Mouse (Mus musculus) CD4-positive naive resting alpha-beta T cell, adult 57 days (primary cell): ENCODE results near the gene Ddx17. TPM values are rescaled to one million over a fixed set of nuclear protein-coding genes. Genes with fewer than 3 reads are reported as not detected.

Experiments used
- total RNA-seq: library from RNA; stranded (reverse); gene quantifications from one replicate; pipeline ENCODE4 v1.2.4, GENCODE M21; 2023

The Ddx17 gene
- 302 TPM for total RNA-seq

DNA sequence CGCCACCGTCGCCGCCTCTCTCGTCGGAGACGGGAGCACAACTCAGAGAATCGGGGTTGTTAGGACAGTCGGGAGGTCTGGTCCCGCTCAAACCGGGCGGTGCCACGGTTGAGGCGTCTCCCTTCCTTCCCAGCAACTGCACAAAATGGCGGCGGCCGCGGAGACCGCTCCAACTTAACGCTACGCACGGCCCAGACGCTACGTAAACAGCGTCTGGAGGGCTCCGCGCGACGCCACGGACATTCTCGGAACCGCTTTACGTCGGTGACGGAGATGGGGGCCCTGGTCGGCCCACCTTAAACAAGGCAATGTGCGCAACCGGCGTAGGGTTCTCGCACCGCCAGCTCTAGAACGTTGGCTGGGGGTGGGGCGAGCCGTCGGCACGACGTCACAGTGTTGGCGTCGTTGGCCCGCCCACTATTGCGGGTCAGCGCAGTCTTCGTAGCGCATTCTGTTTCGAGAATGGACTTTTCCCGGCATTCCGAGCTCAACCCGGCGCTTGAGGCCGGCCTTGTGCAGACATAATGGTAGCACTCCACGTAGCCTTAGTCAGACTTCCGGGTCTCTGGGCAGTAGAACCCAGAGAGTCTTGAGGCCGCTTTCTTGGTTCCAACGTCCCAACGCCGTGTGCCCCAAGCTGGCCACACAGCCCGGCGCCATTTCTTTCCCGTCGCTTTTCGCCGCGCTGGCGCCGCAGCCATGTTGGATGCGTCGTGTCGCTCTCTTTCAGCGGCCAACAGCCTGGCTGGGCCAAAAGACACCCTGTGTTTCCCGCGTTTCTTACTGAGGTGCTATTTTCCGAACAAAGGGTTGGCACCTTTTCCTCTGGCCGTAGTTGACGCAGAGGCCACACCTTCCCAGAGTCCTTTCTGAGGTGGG, at the start of gene Ddx17:
Gene Ddx17, minus strand, starts transcription at position 332 of the 879 bp plus-strand sequence.

DNA sequence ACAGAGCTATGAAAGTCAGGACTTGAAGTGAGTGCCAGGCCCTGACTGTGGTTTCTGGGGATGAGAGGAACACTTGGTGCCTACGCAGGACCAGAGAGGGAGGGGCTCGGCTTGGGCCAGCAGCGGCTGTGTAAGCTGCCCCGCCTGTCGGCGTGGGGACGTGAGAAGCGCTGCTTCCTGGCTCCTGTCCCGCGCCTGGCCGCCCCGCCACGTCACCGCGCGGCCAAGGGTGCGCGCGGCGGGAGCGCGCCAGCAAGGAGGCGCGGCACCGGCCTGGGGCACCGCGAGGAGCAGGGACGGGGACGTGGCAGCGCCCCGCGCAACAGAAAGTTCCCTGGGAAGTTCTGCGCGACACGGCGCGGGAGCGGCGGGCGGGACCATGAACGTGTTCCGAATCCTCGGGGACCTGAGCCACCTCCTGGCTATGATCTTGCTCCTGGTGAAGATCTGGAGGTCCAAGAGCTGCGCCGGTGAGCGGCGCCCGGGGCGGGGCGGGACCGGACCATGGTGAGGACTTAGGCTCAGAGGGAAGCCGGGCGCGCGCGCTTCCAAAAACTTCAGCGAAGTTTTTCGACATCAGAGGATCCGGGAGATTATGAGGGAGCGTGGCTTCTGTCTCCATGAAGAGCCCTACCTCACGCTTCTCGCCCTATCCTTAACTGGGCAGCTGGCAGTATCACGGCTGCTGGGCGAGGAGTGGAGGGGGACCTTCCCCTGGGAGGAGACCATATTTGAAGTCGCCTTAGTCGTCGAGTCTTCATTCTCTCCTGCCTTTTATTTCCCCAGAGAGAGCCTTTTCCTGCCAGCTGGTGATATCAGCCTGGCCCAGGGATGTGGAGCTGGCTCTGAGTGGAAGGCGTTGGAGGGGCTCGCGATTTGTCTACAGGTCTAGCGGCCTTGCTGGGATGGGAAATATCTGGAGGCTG, 30.1 kb downstream of the Ddx17 start, which contains the start of gene Kdelr3:
Gene Kdelr3, plus strand, starts transcription at position 241 of the 926 bp plus-strand sequence.

DNA sequence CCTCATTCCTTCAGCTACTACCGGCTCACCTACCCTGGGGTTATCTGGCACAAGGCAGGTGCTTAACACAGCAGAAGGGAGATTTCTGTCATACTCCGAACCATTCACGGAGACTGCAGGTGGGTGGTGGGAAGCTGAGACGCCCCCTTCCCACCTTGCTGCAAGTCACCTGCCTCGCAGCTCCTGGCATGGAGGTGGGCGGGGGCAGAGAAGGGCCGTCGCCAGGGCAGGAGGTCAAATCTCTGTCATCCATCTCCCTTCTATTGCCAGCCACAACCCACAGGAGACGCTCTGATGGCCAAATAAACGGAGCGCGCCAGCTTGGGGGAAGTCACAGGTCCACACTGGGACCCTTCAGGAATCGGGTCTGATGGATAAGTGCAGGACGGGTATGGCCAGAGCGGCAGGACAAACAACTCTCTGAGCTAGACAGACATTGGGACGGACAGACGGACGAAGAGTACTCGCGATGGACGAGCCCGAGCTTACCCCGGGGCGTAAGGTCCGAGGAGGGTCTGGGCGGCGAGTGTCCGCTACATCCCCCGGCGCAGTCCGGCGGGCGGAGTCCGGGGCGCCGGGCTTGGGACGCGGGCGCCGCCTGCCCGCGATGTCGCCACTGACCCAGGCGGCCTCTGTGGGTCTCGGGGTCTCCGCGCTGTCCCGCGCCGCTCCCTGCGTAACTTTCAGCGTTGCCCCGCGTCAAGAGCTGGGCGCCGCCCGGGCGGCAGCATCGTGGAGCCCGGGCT, 41.7 kb downstream of the Ddx17 start, which contains the start of gene Kcnj4:
Gene Kcnj4, minus strand, starts transcription at position 535 of the 746 bp plus-strand sequence.

Other genes with a start within 250 kb of the Ddx17 start
- gene Pla2g6, start 218.4 kb downstream of the Ddx17 start, total RNA-seq = 11.3 TPM
- 211 TPM for gene Maff, start 200.1 kb downstream of the Ddx17 start, total RNA-seq
- gene Tmem184b, start 143.2 kb downstream of the Ddx17 start, total RNA-seq = 41.9 TPM
- 73.7 TPM for gene Csnk1e, start 91.2 kb downstream of the Ddx17 start, total RNA-seq
- not detected for gene Kcnj4, start 41.5 kb downstream of the Ddx17 start, total RNA-seq
- gene Kdelr3, start 30.3 kb downstream of the Ddx17 start, total RNA-seq = not detected
- gene Dmc1, start 58.4 kb upstream of the Ddx17 start, total RNA-seq = not detected
- 0.47 TPM for gene Fam227a, start 112.2 kb upstream of the Ddx17 start, total RNA-seq
- gene Cby1, start 112.5 kb upstream of the Ddx17 start, total RNA-seq = 6.7 TPM
- 99.1 TPM for gene Tomm22, start 124.1 kb upstream of the Ddx17 start, total RNA-seq
- gene Josd1, start 141.2 kb upstream of the Ddx17 start, total RNA-seq = 24.4 TPM
- gene Gtpbp1, start 144.1 kb upstream of the Ddx17 start, total RNA-seq = 126 TPM
- 426 TPM for gene Sun2, start 195.8 kb upstream of the Ddx17 start, total RNA-seq
- gene Dnal4, start 231.1 kb upstream of the Ddx17 start, total RNA-seq = 6.8 TPM